Mouse (Mus musculus) midbrain, embryonic 12.5 days (tissue): ENCODE results near the gene Vps45. TPM values are rescaled to one million over a fixed set of nuclear protein-coding genes. Genes with fewer than 3 reads are reported as not detected.
"Not testable (repeated sequence)": the region's sequence is repeated elsewhere in the genome, so short reads cannot be mapped to it uniquely, and the experiment has no call there.

Source experiments
- ATAC-seq: fragments of 200-750 bp; cut with Nextera tagmentation; 2 replicates; pipeline ENCODE4 v1.8.0; 2017; ENCODE audit warnings: low read depth, moderate TSS enrichment, moderate library complexity; ENCODE audit not compliant: low FRiP score
- H3K27ac ChIP-seq: fragments of 300-500 bp; sonication (generic); replicated peaks from 2 replicates; pipeline ENCODE4 v1.5.1; 2016; ENCODE audit warnings: mild to moderate bottlenecking
- H3K27me3 ChIP-seq: fragments of 300-500 bp; sonication (generic); 2 replicates; pipeline ENCODE4 v1.6.1; 2016; ENCODE audit warnings: mild to moderate bottlenecking
- H3K36me3 ChIP-seq: fragments of 300-500 bp; sonication (generic); 2 replicates; pipeline ENCODE4 v1.6.1; 2016
- H3K4me1 ChIP-seq: fragments of 300-500 bp; sonication (generic); 2 replicates; pipeline ENCODE4 v1.6.1; 2016
- H3K4me2 ChIP-seq: fragments of 300-500 bp; sonication (generic); replicated peaks from 2 replicates; pipeline ENCODE4 v1.6.1; 2016; ENCODE audit warnings: mild to moderate bottlenecking, moderate library complexity
- H3K4me3 ChIP-seq: fragments of 300-500 bp; sonication (generic); 2 replicates; pipeline ENCODE4 v1.5.1; 2016; ENCODE audit warnings: mild to moderate bottlenecking
- H3K9ac ChIP-seq: fragments of 300-500 bp; sonication (generic); replicated peaks from 2 replicates; pipeline ENCODE4 v1.6.1; 2016; ENCODE audit warnings: mild to moderate bottlenecking, moderate library complexity
- H3K9me3 ChIP-seq: fragments of 300-500 bp; sonication (generic); 2 replicates; pipeline ENCODE4 v1.6.1; 2016; ENCODE audit warnings: mild to moderate bottlenecking
- WGBS: fragments of 180-500 bp; shearing (Covaris S2); methylation state at CpG from one replicate; pipeline ENCODE4 v1.1.7; 2016; 5-methylcytosine and 5-hydroxymethylcytosine counted together
- polyA plus RNA-seq: library from polyadenylated mRNA; unstranded; fragments of >200 nt; fragmentation: Nextera tagmentation; extraction: Ambion mirVana; gene quantifications from 2 replicates; pipeline ENCODE4 v1.2.1, GENCODE M21; 2016

Vps45 gene
- polyA plus RNA-seq, 1 experiment from 2014 or later, result 39.7 TPM

DNA sequence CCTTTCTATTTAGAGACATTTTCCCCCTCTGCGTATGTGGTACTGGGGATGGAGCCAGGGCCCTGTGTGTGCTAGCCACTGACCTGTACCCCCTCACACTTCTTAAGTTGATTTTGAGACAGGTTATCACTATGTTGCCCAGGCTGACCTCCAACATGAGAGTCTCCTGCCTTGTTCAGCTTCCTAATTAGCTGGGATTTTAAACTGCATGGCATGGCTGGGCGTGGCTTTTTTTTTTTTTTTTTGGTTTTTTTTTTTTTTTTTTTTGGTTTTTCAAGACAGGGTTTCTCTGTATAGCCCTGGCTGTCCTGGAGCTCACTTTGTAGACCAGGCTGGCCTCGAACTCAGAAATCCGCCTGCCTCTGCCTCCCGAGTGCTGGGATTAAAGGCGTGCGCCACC is 80.7 kb downstream of the Vps45 start:
- not testable (repeated sequence) for H3K27ac ChIP-seq, ATAC-seq, H3K4me3 ChIP-seq, H3K9ac ChIP-seq, H3K4me2 ChIP-seq, H3K36me3 ChIP-seq, H3K9me3 ChIP-seq, H3K27me3 ChIP-seq
- H3K4me1 ChIP-seq, result peaks cover 16% of the 10 kb centered on the region
- 98% methylated on average over 5 of the region's 7 CpGs for WGBS

- WGBS, result 53% methylated on average over 3 of the region's 3 CpGs
- ATAC-seq, result no peak
- no peaks in the 10 kb centered on the region for H3K36me3 ChIP-seq
- peaks cover 10% of the 10 kb centered on the region; the same call in 1 of the 2 replicates for H3K27me3 ChIP-seq
- H3K9ac ChIP-seq, result no peak overlapping the region
- peaks cover 19% of the 10 kb centered on the region for H3K4me1 ChIP-seq
- no peak overlapping the region for H3K4me3 ChIP-seq
- H3K27ac ChIP-seq, result no peak overlapping the region
- no peaks in the 10 kb centered on the region for H3K9me3 ChIP-seq
- no peak overlapping the region for H3K4me2 ChIP-seq
Measured at GRCm38 (mm10) chr3:95977079-95977478, 81.2 kb downstream of the Vps45 start.

DNA sequence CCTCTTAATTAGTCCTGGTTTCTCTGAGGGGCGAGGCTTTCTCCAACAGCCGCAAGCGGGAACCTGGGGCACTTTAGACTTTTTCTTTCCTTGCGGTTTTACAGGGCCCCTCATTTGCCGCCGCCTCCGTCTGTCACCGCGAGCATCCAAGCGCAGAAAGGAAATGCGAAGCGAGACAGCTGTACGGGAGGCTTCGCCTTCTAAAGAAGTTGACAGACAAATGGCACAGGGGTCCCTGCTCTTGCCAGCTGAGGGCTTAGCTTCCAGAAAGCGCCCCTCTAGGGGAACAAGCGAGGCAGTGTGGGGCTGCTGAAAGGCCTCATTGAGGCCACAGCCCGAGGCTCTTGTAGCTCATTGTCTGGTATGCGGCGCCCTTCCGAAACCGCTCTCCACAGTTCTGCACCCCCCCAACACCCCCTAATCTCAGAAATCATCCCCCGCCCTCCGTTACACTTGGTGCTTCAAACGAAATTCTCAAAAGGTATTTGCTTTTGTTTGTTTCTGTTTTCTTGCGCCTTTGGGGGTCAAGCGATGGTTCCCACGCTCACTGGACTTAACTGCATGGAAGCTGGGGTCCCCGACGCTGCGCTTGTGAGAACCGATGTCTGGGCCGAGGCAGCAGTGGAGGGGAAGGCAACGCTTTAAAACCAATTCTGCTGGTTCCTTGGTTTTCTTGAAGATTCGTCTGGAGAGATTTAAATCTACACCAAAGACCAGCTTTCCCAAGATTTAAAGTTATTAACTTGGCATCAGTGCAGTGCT is 85.2 kb downstream of the Vps45 start:
- Histone ChIP-seq H3K4me1 (peaks cover 19% of the 10 kb centered on the region), H3K36me3 (no peaks in the 10 kb centered on the region), H3K4me2 (peak overlapping the region; percentile 49), H3K9me3 (no peaks in the 10 kb centered on the region), H3K9ac (peak overlapping the region; percentile 39; the same call in 1 of the 2 replicates), H3K27me3 (peaks cover 10% of the 10 kb centered on the region; the same call in 1 of the 2 replicates), H3K4me3 (peak overlapping the region; percentile 27), H3K27ac (peak overlapping the region; percentile 83)
- WGBS, result 2% methylated on average over 34 of the region's 34 CpGs
- peak; percentile 96 for ATAC-seq

DNA sequence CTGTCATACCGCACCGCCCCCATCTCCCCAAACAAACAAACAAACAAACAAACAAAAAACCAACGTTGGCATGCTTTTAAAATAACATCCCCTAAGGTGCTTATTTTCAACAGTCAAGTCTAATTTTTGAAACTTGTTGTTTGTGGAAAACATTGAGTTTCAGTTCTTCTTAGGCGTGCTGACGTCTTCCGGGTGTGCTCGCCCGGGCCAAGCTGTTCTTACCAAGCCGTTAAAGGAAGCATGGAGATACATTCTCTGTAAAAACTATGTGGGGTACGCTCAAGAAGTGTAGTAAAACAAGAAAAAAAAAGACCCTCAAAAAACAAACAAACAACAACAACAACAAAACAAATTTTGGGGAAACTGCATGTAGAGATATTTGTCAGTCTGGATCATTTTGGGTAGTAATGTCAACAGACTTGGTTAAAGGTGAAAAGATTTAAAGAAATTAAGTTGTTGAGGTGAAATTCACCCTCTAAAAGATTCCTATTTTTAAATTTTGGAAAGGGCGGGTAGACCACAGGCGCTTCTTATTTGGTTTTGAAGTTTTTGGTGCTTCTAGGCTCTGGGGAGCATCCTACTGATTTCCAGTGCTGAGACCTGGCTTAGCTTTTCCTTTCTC is 85.9 kb downstream of the Vps45 start:
- H3K9me3 ChIP-seq, result no peaks in the 10 kb centered on the region
- H3K27me3 ChIP-seq, result peaks cover 10% of the 10 kb centered on the region; the same call in 1 of the 2 replicates
- H3K9ac ChIP-seq, result peak overlapping the region; percentile 39; the same call in 1 of the 2 replicates
- peak overlapping the region; percentile 49 for H3K4me2 ChIP-seq
- ATAC-seq, result no peak
- no peaks in the 10 kb centered on the region for H3K36me3 ChIP-seq
- WGBS, result 73% methylated on average over 12 of the region's 12 CpGs
- H3K4me3 ChIP-seq, result peak overlapping the region; percentile 27
- H3K4me1 ChIP-seq, result peaks cover 19% of the 10 kb centered on the region
- H3K27ac ChIP-seq, result peak overlapping the region; percentile 83

DNA sequence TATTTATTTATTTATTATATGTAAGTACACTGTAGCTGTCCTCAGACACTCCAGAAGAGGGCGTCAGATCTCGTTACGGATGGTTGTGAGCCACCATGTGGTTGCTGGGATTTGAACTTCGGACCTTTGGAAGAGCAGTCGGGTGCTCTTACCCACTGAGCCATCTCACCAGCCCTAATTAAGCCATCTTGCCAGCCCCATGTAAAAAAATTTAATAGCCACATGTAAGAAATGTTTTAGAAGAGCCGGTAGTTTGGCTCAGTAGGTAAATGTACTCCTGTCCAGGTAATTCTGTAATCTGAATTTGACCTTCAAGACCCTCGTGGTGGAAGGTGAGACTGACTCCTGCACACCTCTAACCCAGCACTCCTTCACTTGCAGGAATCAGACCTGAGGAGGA is 87.6 kb downstream of the Vps45 start:
- not testable (repeated sequence) for H3K36me3 ChIP-seq, H3K4me3 ChIP-seq, H3K9ac ChIP-seq, H3K27ac ChIP-seq, ATAC-seq, H3K4me2 ChIP-seq, H3K9me3 ChIP-seq, H3K27me3 ChIP-seq
- 61% methylated on average over 6 of the region's 7 CpGs for WGBS
- peaks cover 24% of the 10 kb centered on the region for H3K4me1 ChIP-seq

- no peak overlapping the region for H3K27ac ChIP-seq
- no peak overlapping the region for H3K9ac ChIP-seq
- peaks cover 8% of the 10 kb centered on the region; the same call in 1 of the 2 replicates for H3K27me3 ChIP-seq
- no peak for ATAC-seq
- no peaks in the 10 kb centered on the region for H3K9me3 ChIP-seq
- H3K4me3 ChIP-seq, result no peak overlapping the region
- H3K36me3 ChIP-seq, result no peaks in the 10 kb centered on the region
- H3K4me1 ChIP-seq, result peaks cover 24% of the 10 kb centered on the region
- 87% methylated on average over 1 of the region's 1 CpGs for WGBS
- H3K4me2 ChIP-seq, result no peak overlapping the region
Measured at GRCm38 (mm10) chr3:95969277-95969676, 89.0 kb downstream of the Vps45 start.

- ATAC-seq, result no peak
- 0 out of 2 replicates have a peak overlapping the region, but pooled peaks have one; percentile 10 for H3K4me3 ChIP-seq
- H3K4me2 ChIP-seq, result peak overlapping the region; percentile 35; the same call in 1 of the 2 replicates
Measured at GRCm38 (mm10) chr3:95965518-95966451, 92.5 kb downstream of the Vps45 start.

GRCm38 (mm10) chr3:95963681-95964080 is 94.6 kb downstream of the Vps45 start:
- Histone ChIP-seq H3K36me3 (no peaks in the 10 kb centered on the region), H3K4me3 (no peak overlapping the region), H3K27ac (no peak overlapping the region), H3K27me3 (no peaks in the 10 kb centered on the region), H3K4me2 (no peak overlapping the region), H3K9ac (no peak overlapping the region), H3K4me1 (peaks cover 5% of the 10 kb centered on the region; the same call in 1 of the 2 replicates), H3K9me3 (no peaks in the 10 kb centered on the region)
- no peak for ATAC-seq
- 45% methylated on average over 4 of the region's 4 CpGs for WGBS

More at GRCm38 (mm10) chr3:95965518-95966451, 92.5 kb downstream of the Vps45 start:
- peaks cover 5% of the 10 kb centered on the region; the same call in 1 of the 2 replicates for H3K4me1 ChIP-seq
- H3K9ac ChIP-seq, result no peak overlapping the region
- no peaks in the 10 kb centered on the region for H3K27me3 ChIP-seq
- no peak overlapping the region for H3K27ac ChIP-seq
- no peaks in the 10 kb centered on the region for H3K36me3 ChIP-seq
- no peaks in the 10 kb centered on the region for H3K9me3 ChIP-seq
- 10% methylated on average over 7 of the region's 7 CpGs for WGBS

GRCm38 (mm10) chr3:95963230-95963629 is 95.0 kb downstream of the Vps45 start:
- Histone ChIP-seq H3K9ac (no peak overlapping the region), H3K4me3 (no peak overlapping the region), H3K27ac (no peak overlapping the region), H3K4me2 (no peak overlapping the region), H3K9me3 (no peaks in the 10 kb centered on the region), H3K27me3 (no peaks in the 10 kb centered on the region), H3K4me1 (peaks cover 5% of the 10 kb centered on the region; the same call in 1 of the 2 replicates), H3K36me3 (no peaks in the 10 kb centered on the region)
- 44% methylated on average over 2 of the region's 2 CpGs for WGBS
- ATAC-seq, result no peak

- H3K27ac ChIP-seq, H3K4me1 ChIP-seq, H3K4me3 ChIP-seq, H3K4me2 ChIP-seq, H3K36me3 ChIP-seq, H3K27me3 ChIP-seq, H3K9me3 ChIP-seq, ATAC-seq, H3K9ac ChIP-seq: not testable (repeated sequence)
- WGBS, result 83% methylated on average over 8 of the region's 8 CpGs
Measured at GRCm38 (mm10) chr3:95962182-95962581, 96.1 kb downstream of the Vps45 start.

DNA sequence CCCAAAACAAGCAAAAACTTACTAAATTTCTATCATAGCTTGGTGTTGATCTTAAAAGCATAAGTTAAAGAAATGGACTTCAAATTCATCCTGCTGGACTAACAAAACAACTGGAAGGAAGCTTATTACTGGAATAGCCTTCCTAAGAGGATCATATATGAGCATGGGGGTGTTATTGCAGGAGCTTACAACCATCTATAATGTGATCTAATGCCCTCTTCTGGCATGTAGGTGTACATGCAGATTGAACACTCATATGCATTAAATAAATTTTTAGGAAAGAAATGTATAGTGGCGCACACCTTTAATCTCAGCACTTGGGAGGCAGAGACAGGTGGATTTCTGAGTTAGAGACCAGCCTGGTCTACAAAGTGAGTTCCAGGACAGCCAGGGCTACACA is 98.5 kb downstream of the Vps45 start:
- Histone ChIP-seq H3K4me3 (no peak overlapping the region), H3K27me3 (no peaks in the 10 kb centered on the region), H3K4me1 (no peaks in the 10 kb centered on the region), H3K9me3 (no peaks in the 10 kb centered on the region), H3K27ac (no peak overlapping the region), H3K4me2 (no peak overlapping the region), H3K36me3 (no peaks in the 10 kb centered on the region), H3K9ac (no peak overlapping the region)
- 100% methylated on average over 1 of the region's 1 CpGs for WGBS
- ATAC-seq, result no peak
